Mouse (Mus musculus): ENCODE data around the gene Exd2.

GRCm38 (mm10) chr12:80440957-80441356 is 21.9 kb upstream of the Exd2 start:
- TF ChIP-seq POLR2A (IDR thresholded peaks at IDR 0.05; ENCODE audit: insufficient read depth, low read depth, low read length), result no peak
- peak; percentile 69 for TF ChIP-seq CTCF (IDR thresholded peaks at IDR 0.05)
